In genomic region chr11:101679907-101680306, GRCm38 (mm10) we compare ENCODE assay signal across 12 mouse cellular contexts. TPM values are rescaled to one million over a fixed set of nuclear protein-coding genes. Genes with fewer than 3 reads are reported as not detected.
A peak's percentile ranks its signal among the peaks of the same experiment; 100 is the strongest.
DNase-seq lines count a peak whose midpoint lies in the region; ATAC-seq and TF ChIP-seq lines count a peak whose summit lies in the region.
"Had no signal": no experiment of that assay in that cellular context is flagged by ENCODE, and none has a peak within 500 bp of the region (broad histone marks: within the 10 kb centered on the region; RNA-seq: fewer than 3 reads in every experiment).

No protein-coding gene starts in this region.

- intact Hi-C loops in heart, postnatal 14 days (cut with DNase I): no loop called here

- H3K4me1 ChIP-seq in embryonic facial prominence, embryonic 10.5 days: peaks cover 28% of the 10 kb centered on the region
- H3K4me1 ChIP-seq in heart, embryonic 16.5 days (ENCODE audit: control insufficient read depth, insufficient read depth, low read length): peaks cover 6% of the 10 kb centered on the region
- H3K4me1 ChIP-seq in lung, postnatal 0 days (ENCODE audit: insufficient read depth, low read depth, low read length): no peaks in the 10 kb centered on the region; the same call in 1 of the 2 replicates
- peaks cover 7% of the 10 kb centered on the region; the same call in 1 of the 2 replicates for H3K4me1 ChIP-seq in liver, postnatal 0 days (ENCODE audit: insufficient read depth)

- no peak overlapping the region for H3K4me3 ChIP-seq in embryonic facial prominence, embryonic 10.5 days
- H3K4me3 ChIP-seq in heart, embryonic 16.5 days (ENCODE audit: low read length): no peak overlapping the region
- H3K4me3 ChIP-seq in lung, postnatal 0 days (ENCODE audit: low read depth, low read length): no peak overlapping the region
- no peak overlapping the region for H3K4me3 ChIP-seq in liver, postnatal 0 days (ENCODE audit: low read depth, low read length)
- H3K4me3 ChIP-seq: embryonic facial prominence, embryonic 13.5 days; hindbrain, embryonic 13.5 days had no signal

- no peaks in the 10 kb centered on the region for H3K36me3 ChIP-seq in embryonic facial prominence, embryonic 10.5 days (replicated peaks)
- H3K36me3 ChIP-seq in heart, embryonic 16.5 days (ENCODE audit: control insufficient read depth, insufficient read depth): no peaks in the 10 kb centered on the region
- no peaks in the 10 kb centered on the region for H3K36me3 ChIP-seq in lung, postnatal 0 days (ENCODE audit: insufficient read depth, low read length)
- no peaks in the 10 kb centered on the region for H3K36me3 ChIP-seq in liver, postnatal 0 days (replicated peaks; ENCODE audit: insufficient read depth, low read length)
- H3K36me3 ChIP-seq: embryonic facial prominence, embryonic 13.5 days; hindbrain, embryonic 13.5 days had no signal

- H3K27me3 ChIP-seq in embryonic facial prominence, embryonic 10.5 days (replicated peaks; ENCODE audit: low read depth, poor library complexity, severe bottlenecking): no peaks in the 10 kb centered on the region
- no peaks in the 10 kb centered on the region for H3K27me3 ChIP-seq in heart, embryonic 16.5 days (ENCODE audit: control insufficient read depth, insufficient read depth, low read length)
- H3K27me3 ChIP-seq in lung, postnatal 0 days (replicated peaks; ENCODE audit: insufficient read depth, low read length): no peaks in the 10 kb centered on the region
- no peaks in the 10 kb centered on the region for H3K27me3 ChIP-seq in liver, postnatal 0 days (ENCODE audit: insufficient read depth, low read length)
- H3K27me3 ChIP-seq: embryonic facial prominence, embryonic 13.5 days; hindbrain, embryonic 13.5 days had no signal

- TF ChIP-seq CTCF in lung, postnatal 0 days (IDR thresholded peaks at IDR 0.05): no peak
- TF ChIP-seq CTCF in liver, postnatal 0 days (IDR thresholded peaks at IDR 0.05; ENCODE audit: low read depth): no peak

- no peak overlapping the region for H3K9ac ChIP-seq in heart, embryonic 16.5 days (ENCODE audit: low read length)
- H3K9ac ChIP-seq in lung, postnatal 0 days (replicated peaks; ENCODE audit: low read depth): no peak overlapping the region
- no peak overlapping the region for H3K9ac ChIP-seq in liver, postnatal 0 days (replicated peaks)
- H3K9ac ChIP-seq: hindbrain, embryonic 13.5 days; liver, embryonic 14.5 days had no signal

- peak; percentile 79 for TF ChIP-seq EP300 in lung, postnatal 0 days (IDR thresholded peaks at IDR 0.05)
- TF ChIP-seq EP300 in liver, postnatal 0 days (IDR thresholded peaks at IDR 0.05; ENCODE audit: low read depth): no peak

- DNase-seq in heart, adult 11 months: peak; percentile 98
- DNase-seq in heart, postnatal 14 days: no peak
- no peak for DNase-seq in embryonic facial prominence, embryonic 10.5 days (ENCODE audit: low spot score)
- peak; percentile 65 for DNase-seq in lung, postnatal 0 days (ENCODE audit: low spot score)
- no peak for DNase-seq in c-Kit-positive CD71-positive TER-119-positive erythroid progenitor cells, embryonic 14.5 days (ENCODE audit: low spot score)
- DNase-seq in liver, postnatal 0 days: no peak
- DNase-seq: cerebellum, adult 9-11 months had no signal

- 32% methylated on average over 7 of the region's 7 CpGs for WGBS in embryonic facial prominence, embryonic 10.5 days
- WGBS in heart, embryonic 16.5 days: 54% methylated on average over 6 of the region's 7 CpGs
- whole genome bisulfite sequencing in lung, postnatal 0 days: 47% methylated on average over 6 of the region's 7 CpGs
- 52% methylated on average over 5 of the region's 7 CpGs for WGBS in liver, postnatal 0 days (ENCODE audit: insufficient replicate concordance)

- ATAC-seq in heart, embryonic 16.5 days (replicated peaks; ENCODE audit: extremely low read depth, insufficient read depth, low FRiP score): no peak
- peak; percentile 88 for ATAC-seq in lung, postnatal 0 days
- ATAC-seq in liver, postnatal 0 days: no peak
- ATAC-seq: CD4-positive, CD25-positive, alpha-beta regulatory T cell, adult 4 months had no signal

- peak overlapping the region; percentile 66; the same call in 1 of the 2 replicates for H3K27ac ChIP-seq in embryonic facial prominence, embryonic 10.5 days (replicated peaks)
- H3K27ac ChIP-seq in heart, embryonic 16.5 days (ENCODE audit: low read length): peak overlapping the region; percentile 29; the same call in 1 of the 2 replicates
- peak overlapping the region; percentile 66 for H3K27ac ChIP-seq in lung, postnatal 0 days (ENCODE audit: low read length)
- H3K27ac ChIP-seq in liver, postnatal 0 days (ENCODE audit: low read depth): no peak overlapping the region
- H3K27ac ChIP-seq: embryonic facial prominence, embryonic 13.5 days; liver, embryonic 14.5 days had no signal

- no peaks in the 10 kb centered on the region for H3K9me3 ChIP-seq in embryonic facial prominence, embryonic 10.5 days
- H3K9me3 ChIP-seq in heart, embryonic 16.5 days (replicated peaks; ENCODE audit: control insufficient read depth, low read length): no peaks in the 10 kb centered on the region
- no peaks in the 10 kb centered on the region for H3K9me3 ChIP-seq in lung, postnatal 0 days (ENCODE audit: low read length)
- no peaks in the 10 kb centered on the region for H3K9me3 ChIP-seq in liver, postnatal 0 days (ENCODE audit: low read length)
- H3K9me3 ChIP-seq: embryonic facial prominence, embryonic 13.5 days; hindbrain, embryonic 13.5 days had no signal

- H3K4me2 ChIP-seq in heart, embryonic 16.5 days (ENCODE audit: low read depth, low read length): no peak overlapping the region
- no peak overlapping the region for H3K4me2 ChIP-seq in lung, postnatal 0 days (replicated peaks; ENCODE audit: low read depth, low read length)
- no peak overlapping the region for H3K4me2 ChIP-seq in liver, postnatal 0 days (ENCODE audit: low read depth, low read length)
- H3K4me2 ChIP-seq: embryonic facial prominence, embryonic 13.5 days; hindbrain, embryonic 13.5 days had no signal

RNA-seq across cellular contexts. Expression of gene Arl4d, which starts 14.6 kb away (rescaled TPM):
- total RNA-seq in heart, postnatal 14 days (2021): 10 to 100 TPM; 28.6 to 29.6 TPM
- 3.3 and 5.1 TPM in 2 replicates for polyA plus RNA-seq in embryonic facial prominence, embryonic 10.5 days (2016; fragmentation: Nextera tagmentation; extraction: Ambion mirVana)
- 6.4 and 7.8 TPM in 2 replicates for polyA plus RNA-seq in heart, embryonic 16.5 days (2015; fragmentation: Nextera tagmentation; extraction: Ambion mirVana)
- 25.2 and 33.1 TPM in 2 replicates for polyA plus RNA-seq in lung, postnatal 0 days (2015; fragmentation: Nextera tagmentation; extraction: Ambion mirVana)
- polyA plus RNA-seq in liver, postnatal 0 days (2015; fragmentation: Nextera tagmentation; extraction: Ambion mirVana): 3.4 and 4.1 TPM in 2 replicates
- polyA plus RNA-seq: CD4-positive, CD25-positive, alpha-beta regulatory T cell, adult 4 months had no signal

RNA-seq across cellular contexts. Expression of gene Dhx8, which starts 52.8 kb away (rescaled TPM):
- total RNA-seq in heart, postnatal 14 days (2021): 10 to 100 TPM; 17.8 to 19.9 TPM
- polyA plus RNA-seq in embryonic facial prominence, embryonic 10.5 days (2016; fragmentation: Nextera tagmentation; extraction: Ambion mirVana): 50.5 and 52.3 TPM in 2 replicates
- 19.4 and 19.5 TPM in 2 replicates for polyA plus RNA-seq in heart, embryonic 16.5 days (2015; fragmentation: Nextera tagmentation; extraction: Ambion mirVana)
- 16.4 and 20.3 TPM in 2 replicates for polyA plus RNA-seq in lung, postnatal 0 days (2015; fragmentation: Nextera tagmentation; extraction: Ambion mirVana)
- polyA plus RNA-seq in liver, postnatal 0 days (2015; fragmentation: Nextera tagmentation; extraction: Ambion mirVana): 10.2 and 12.9 TPM in 2 replicates

RNA-seq across cellular contexts. Expression of gene Rdm1, which starts 52.9 kb away (rescaled TPM):
- 10 to 100 TPM; 32.1 to 35.6 TPM for total RNA-seq in heart, postnatal 14 days (2021)
- 28.2 and 29.4 TPM in 2 replicates for polyA plus RNA-seq in embryonic facial prominence, embryonic 10.5 days (2016; fragmentation: Nextera tagmentation; extraction: Ambion mirVana)
- 48.5 and 53.1 TPM in 2 replicates for polyA plus RNA-seq in heart, embryonic 16.5 days (2015; fragmentation: Nextera tagmentation; extraction: Ambion mirVana)
- polyA plus RNA-seq in lung, postnatal 0 days (2015; fragmentation: Nextera tagmentation; extraction: Ambion mirVana): 20.1 and 34.1 TPM in 2 replicates
- 7.4 and 8.4 TPM in 2 replicates for polyA plus RNA-seq in liver, postnatal 0 days (2015; fragmentation: Nextera tagmentation; extraction: Ambion mirVana)

Comparison
In these comparisons a context has a peak if more than half of its experiments do, and no peak if none do; other contexts are left out.
1. DNase-seq: peak in heart, adult 11 months (single experiment) and lung, postnatal 0 days (single experiment); none in heart, postnatal 14 days (0 of 2), embryonic facial prominence, embryonic 10.5 days (single experiment), c-Kit-positive CD71-positive TER-119-positive erythroid progenitor cells, embryonic 14.5 days (single experiment) and liver, postnatal 0 days (single experiment).